Mouse (Mus musculus): ENCODE results near the gene Enpp7.

DNA sequence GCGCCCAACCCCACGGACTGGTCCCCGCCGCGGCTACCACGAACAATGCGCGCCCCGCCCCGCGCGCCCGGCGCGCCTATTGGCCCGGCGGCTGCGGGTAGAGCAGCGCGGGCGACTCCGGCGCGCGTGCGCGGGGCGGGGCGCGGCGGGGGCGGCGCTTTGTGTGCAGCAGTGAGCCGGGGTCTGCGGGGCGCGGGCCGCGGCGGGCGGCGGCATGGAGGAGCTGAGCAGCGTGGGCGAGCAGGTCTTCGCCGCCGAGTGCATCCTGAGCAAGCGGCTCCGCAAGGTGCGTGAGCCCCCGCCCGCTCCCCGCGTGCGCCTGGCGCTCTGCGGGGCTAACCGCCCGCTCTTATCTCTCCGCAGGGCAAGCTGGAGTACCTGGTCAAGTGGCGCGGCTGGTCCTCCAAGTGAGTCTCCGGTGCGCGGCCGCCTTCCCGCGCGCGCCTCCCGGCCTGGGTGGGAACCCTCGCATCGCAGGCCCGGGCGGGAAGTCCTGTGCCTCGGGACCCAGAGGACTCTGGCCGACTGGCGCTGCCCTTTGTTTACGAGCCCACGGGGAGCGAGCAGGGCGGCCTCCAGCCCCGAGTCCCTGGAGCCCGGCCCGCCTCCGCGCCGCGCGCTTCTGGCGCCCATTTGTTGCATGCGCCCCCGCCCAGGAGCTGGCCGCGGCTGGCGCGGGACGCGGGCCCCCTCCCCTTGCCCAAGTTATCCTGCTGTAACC is 35.1 kb downstream of the Enpp7 start, which contains the start of gene Cbx2:
- no peak for TF ChIP-seq CTCF (IDR thresholded peaks at IDR 0.05; ENCODE audit: low read depth)
- no peak for TF ChIP-seq EP300 (IDR thresholded peaks at IDR 0.05; ENCODE audit: low read depth)
